Mouse (Mus musculus) spleen, postnatal 36 days (tissue): Measurements from ENCODE around the gene Alyref.
"Not testable (repeated sequence)": the region's sequence is repeated elsewhere in the genome, so short reads cannot be mapped to it uniquely, and the experiment has no call there.

ENCODE experiments used
- DNase-seq, 2 experiments: peaks; one replicate each; pipeline ENCODE4 v3.0.0; 2022; ENCODE audit warnings: low spot score in 2 of 2, mixed read lengths in 1 of 2

Gene Alyref

DNA sequence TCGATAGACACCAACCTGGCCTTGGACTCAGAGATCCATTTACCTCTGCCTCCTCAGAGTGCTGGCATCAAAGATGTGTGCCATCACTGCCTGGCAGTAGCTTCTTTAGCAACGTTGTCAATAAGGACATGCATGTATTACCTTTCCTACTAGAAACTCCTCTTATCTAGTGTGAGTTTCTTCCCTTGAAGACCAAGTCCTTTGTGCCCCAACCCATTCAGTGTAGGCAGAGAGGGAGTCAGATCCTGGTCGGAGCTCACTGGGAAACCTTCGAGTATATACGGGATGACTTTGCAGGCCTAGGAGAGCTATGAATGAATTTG lies 23.9 kb downstream of the Alyref start:
- no peak for DNase-seq

DNA sequence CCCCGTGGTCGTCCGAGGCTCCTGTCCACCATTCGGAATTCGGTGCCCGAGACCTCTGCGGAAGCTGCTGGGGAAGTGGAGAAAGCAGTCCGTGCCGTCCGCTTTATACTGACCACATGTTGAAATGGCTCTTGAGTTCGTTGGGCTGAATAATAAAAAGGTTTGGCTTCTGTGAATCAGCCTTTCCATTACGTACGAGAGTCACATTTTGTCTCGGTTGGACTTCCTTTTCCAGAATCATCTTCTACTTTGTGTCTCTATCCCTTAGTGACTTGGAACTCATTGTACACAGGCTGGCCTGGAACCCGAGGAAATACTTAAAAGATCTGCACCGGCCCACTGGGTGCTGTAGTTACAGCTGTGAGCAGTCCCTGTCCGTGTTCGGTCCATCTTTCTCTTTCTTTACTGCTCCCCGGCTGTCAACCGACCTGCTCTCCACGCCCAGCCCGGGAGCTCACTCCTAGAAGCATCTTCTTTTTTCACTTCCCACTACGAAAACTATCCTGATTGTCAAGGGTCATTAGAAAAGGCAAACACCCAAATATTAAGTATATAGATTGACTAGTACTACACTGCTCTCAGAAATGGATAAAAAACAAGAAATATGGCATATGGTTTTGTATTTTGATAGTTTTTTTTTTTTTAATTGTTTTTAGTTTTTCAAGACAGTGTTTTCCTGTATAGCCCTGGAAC lies 24.4 kb downstream of the Alyref start:
- DNase-seq = no peak

DNA sequence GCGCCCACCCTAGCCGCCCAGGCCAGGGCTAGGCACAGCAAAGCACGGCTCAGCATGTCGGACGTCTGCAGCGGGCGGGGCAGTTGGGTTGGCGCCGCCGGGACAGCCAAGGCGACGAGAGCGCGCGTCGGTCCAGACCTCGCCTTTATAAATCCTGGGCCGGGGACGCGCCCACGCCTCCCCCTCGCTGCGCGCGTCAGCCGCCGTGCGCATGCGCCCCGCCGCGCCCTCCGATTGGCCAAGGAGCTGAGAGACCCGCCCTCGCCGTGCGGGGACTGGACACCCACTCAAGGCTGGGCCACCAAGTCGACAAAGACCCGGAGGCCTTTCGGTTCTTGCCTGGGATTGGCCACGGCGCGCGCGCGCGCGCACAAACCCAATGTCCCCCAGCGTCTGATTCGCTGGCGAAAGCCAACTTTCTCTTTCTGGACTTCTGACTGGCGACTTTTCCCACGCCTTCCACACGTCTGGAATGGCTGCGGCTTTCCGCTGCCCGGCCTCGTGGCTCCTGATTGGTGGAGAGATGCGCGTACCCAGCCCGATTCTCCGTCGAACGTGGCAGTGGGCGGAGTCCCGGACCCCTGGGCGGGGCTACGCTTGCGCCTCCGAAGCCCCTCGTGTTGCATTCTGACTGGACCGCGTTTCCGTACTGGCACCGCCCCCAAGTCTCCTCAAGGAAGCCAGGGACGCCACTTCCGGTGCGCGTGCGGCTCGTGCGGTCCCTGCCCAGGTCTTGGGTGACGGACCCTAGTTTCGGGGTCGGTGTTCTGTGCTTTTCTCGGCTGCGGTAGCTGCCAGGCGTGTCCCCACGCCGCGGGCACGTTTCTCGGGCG lies 25.2 kb downstream of the Alyref start, which contains the start of gene P4hb:
Gene P4hb (minus strand): TSS at position 502 of the 833 bp plus-strand sequence.
- peak; percentile 99 for DNase-seq

DNA sequence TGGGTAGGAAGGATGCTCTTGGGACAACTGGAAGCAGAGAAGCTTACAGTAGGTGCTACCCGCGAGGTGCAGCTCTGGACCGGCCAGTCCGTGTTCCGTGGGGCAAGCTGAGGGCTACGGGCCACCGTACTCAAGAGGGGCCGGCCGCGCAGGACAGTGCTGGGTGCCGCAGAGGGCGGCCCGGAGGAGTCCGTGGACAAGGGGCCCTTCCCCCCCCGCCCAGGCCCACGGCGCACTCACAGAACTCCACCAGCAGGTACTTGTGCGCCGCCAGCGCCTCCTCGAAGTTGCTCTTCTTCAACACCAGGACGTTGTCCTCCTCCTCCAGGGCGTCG lies 25.8 kb downstream of the Alyref start:
- peak in 1 of 2 experiments; percentile 14 for DNase-seq

DNA sequence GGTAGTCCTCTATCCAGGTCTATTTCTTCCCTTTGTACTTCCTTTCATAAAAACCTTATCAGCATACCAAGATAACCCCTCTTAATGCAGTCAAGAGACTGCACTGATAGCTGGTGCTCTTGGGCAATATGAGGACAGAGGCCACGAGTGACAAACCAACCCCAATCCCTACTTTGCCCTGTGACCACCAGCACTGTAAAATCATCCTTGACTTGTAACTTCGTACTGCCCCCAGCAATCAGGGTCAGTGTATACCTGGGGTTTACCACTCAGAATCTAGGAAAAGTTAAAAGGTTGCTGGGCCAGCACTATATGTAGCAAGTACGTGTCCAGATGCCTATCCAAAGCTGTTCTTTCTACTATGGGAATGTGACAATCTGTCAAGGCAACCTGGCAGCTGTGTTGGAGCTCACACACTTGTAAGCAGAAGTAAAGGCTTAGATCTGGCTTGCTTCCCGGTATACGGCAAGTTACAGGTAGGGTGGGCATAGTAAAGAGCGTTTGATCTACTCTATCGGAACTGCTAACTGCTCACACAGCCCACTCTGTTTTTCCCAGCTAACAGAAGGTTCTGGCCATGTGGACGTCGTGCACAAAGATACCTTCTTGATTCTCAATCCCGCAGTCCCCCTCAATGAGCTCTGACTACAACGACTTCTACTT lies 26.3 kb downstream of the Alyref start:
- DNase-seq = no peak

DNA sequence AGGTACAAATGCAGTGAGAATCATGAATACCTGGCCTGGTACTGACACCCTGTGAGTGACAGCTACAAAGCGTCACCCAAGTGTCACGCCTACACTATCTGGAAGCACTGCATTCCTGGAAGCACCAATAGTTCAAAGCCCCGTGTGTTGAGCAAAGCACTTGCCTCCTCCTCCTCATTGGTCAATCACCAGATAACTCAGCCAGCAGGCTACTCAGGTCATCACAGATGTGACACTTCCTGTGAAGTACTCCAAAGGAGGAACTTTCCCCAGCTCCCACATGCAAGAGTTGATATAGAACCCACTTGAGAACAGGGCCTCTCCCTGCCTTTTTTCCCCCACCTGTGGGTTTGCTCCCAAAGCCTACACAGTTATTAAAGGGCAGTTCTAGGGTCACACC lies 27.0 kb downstream of the Alyref start:
- DNase-seq = no peak

DNA sequence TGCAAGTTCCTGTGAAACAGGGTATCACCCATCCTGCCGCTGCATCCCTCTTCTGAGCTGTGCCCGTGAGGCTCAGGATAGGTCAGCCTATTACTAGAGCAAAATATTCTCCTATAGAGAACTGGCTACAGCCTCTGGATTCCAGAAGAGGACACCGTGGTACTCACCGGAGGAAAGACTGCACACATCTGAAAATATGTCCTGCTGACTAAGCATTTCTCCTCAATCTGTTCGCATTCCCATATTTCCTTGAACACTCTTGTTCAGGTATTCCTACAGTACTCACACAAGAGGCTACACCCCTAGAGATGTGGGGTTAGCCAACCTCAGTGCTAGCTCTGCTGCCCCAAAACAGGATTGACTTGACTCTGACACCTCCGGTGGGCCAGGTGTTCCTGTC lies 29.8 kb downstream of the Alyref start:
- no peak for DNase-seq

DNA sequence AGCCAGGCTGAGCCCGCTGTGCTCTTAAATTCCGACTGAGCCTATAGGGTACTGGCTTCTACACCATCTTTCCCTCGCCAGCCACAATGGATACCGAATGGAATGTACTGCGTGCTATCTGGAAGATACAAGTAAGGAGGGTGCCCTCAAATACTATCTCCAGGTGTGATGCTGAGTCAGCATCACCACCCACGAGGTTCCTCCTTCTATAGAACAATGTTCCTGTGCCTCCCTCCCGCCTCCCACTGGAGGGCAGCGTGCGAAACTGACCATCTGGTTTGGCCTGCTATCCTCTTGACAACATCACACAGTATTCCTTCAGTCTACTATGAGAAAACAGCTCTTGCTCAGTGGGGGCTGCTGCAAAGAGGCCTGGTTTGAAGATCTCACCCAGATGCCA lies 33.1 kb downstream of the Alyref start:
- DNase-seq = no peak

DNA sequence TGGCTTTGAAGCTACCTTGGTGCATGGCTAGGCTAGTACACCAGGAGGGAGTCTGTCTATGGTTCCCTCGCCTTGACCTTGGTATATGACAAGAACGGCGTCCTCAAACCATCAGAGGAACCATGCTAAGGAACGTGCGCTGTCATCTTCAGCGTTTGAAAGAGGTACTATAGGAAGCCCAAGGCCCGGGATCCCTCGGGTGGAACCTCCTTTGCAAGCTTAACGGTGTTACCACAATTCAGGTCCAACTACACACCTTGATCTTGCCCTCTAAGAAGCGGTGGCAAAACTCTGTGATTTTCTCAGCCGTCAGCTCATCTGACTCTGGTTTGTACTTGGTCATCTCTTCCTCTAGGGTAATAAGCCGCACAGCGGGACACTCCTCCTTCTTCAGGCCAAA lies 35.2 kb downstream of the Alyref start:
- DNase-seq = no peak

DNA sequence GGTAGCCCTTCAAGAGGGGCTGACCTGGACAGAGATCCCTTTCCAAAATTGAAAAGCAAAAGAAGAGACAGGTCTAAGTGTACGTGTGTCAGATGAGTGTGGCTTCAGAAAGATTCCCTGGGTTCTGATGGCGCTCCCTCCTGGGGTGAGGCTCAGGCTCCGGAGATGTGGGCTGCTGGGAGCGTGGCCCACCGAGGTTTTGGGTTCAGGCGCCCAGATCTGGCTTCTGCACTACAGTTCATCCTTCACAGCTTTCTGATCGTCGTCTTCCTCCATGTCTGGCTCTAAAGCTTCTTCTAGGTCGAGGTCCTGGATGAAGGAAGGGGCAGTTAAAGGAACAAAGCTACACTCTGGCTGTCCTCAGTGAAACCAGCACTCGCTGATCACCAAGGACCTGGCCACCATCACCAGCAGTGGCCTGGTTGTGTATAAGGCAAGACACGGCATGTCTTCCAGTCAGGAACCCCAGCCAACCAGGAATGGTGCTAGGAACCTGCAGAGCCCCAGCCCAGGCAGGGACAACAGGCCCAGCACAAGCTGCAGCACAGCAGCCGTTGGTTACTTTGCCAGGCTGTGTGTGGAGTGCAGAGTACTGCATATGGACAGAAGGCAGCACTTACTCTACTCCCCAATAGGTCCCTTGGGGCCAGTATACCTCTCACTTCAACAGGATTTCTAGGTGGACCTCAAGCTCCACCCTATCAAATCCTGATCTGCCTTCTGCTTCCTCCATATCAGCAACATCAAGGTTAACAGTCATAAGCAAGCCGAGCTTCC lies 37.0 kb downstream of the Alyref start:
- DNase-seq = no peak

DNA sequence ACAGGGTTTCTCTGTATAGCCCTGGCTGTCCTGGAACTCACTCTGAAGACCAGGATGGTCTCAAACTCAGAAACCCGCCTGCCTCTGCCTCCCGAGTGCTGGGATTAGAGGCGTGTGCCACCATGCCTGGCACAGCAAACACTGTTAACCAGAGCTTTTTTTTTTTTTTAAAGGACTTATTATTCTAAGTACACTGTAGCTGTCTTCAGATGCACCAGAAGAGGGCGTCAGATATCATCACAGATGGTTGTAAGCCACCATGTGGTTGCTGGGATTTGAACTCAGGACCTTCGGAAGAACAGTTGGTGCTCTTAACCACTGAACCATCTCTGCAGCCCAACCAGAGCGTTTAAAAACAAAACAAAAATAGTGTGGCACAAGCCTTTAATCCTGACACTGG lies 39.3 kb downstream of the Alyref start:
- DNase-seq = not testable (repeated sequence)

DNA sequence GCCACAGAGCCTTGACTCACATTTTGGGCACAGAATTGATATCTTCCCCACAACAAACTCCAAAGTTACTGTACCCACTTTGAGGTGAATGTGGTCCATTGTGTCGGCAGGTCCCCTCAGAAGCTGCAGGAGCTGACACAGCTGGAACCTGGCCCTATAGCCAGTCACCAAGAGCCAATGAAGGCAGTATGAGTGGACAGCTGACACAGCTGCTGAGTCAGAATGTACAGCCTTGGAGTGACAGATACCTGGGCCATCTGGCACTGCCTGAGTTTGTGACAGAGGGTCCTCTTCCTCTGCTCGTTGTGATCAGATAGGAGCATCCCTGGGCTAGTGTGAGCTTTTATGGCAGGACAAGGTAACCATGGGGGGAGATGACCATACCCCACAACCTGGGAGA lies 42.9 kb downstream of the Alyref start:
- DNase-seq = no peak

DNA sequence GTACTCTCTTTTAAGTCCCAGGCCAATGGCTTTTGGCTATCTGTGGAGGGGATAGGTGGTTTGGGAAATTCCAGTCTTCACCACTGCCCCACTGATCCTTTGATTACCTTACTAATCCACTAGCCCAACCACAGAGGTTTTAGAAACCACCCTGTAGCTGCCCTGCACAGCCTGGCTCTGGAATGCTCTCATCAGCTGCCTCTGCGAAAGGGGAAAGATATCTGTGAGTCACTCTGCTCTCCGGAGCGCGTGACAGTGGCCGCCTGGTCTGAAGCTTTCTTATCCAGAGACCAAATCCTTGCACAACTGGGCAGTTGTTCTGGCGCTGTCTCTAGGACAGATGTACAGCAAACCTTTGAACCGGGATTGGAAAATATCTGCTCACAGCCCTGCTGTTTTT lies 43.3 kb downstream of the Alyref start:
- no peak for DNase-seq

DNA sequence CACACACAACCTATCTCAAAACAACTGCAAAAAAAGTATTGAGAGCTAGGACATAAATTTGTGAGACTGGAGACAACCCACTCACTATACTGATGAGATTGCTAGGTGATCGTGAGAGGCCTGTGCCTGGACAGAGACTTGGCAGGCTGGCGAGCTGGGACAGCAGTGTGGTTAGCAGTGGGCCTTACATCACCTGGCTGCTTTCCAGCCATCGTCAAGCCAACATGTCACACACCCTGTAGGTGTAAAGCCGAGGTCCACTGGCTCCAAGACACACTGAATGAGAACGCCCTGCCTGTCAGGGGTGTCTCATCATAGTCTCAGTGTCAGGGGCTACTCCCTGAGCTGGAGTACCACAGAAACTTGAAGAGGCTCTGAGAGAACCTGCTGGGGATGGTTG lies 45.4 kb downstream of the Alyref start:
- no peak for DNase-seq

DNA sequence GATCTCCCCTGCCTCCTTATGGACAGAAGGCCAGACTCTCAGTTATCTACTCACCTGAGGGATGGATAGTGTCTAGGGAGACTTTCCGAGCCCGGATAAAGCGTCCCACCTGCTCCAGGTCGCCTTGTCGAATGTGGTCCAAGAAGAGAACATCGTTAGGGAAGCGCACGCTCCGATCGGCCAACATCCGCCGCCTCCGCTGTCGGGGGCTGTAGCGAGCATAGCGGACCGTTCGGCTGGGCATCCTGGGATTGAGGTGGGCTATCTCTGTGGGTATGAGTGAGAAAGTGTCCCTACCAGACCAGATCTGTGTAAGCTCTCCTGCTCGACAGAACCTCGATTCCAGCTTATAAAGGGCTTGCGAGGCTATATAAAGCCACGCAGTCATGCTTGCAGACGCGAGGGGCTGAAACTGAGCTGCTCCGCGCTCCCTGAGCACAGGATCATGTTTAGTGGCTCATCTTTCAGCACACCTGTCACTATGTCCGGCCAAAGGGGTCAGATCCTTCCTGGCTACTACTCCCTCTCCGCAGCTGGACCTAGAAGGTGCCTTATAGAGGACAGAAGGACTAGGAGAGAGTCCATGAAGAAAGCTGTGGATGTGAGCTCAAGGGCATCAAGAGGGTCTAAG lies 47.2 kb downstream of the Alyref start, which contains the start of gene Ppp1r27:
Gene Ppp1r27 (minus strand): TSS at position 323 of the 631 bp plus-strand sequence.
- DNase-seq = no peak

DNA sequence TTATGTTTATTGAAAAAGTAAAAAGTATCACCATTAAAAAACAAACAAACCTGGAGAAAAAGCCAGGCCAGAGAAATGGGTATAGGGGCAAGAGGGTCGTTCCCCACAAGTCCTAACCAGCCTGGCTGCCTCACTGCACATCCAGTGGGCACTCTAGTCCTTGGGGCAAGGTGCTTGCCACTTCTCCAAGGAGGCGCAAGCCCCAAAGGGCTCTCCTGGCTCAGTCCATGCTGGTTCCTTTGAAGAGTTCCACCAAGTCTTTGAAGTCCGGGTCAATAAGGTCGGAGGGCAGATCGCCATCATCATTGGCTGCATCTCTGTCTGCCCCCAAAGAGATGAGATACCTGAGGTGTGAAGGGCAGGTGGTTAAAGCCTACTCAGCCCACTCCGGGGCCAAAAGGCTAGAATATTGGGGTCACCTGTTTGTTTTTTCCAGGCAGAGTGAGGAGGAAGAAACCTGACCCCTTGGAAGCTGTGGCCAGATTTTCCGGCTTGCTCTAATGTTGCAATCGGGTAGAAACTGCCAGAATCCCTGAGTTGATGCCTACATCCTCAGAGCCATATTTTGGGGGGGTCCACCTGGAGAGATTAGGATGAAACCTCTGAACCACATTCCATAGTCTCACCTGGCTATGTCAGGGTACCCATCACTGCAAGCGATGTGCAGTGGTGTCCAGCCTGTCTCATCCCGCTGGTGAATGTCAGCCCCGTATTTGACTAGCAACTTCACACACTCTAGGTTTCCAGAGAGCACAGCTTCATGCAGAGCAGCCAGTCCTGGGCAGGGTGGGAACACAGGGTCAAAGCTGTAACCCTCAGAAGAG lies 48.0 kb downstream of the Alyref start:
- DNase-seq = no peak

DNA sequence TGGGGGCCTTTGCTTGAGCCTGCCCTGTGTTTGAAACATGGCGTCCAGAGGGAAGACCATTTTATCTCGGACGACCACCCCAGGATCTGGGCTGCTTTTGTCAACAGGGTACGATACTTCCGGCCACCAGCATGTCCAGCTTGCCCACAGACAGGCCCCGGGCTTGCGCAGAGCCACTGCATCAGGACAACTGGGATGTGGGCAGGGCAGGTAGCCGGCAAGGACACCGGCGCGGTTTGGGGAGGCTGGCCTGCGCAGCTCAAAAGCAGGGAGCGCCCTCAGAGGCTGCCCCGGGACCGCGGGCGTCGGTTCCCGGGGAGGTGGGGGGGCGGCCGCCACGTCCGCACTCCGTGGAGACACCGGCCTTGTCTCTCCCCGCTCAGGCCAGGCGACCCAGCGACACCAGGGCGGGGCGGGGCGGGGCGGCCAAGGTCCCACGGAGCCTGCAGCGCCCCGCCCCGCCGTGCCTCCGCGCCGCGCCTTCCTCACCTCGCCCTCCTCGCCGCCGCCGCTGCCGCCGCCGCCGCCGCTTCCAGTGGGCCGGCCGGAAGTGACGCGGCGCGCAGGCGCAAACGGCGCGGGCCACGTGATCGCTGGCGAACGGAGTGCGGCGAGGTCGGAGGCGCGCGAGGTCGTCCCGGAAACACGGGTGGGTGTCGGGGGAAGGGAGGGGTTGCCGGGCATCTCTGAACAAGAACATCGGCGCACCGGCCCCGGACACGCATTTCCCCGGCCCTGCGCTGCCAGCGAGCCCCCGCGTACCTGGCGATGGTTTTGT lies 48.8 kb downstream of the Alyref start, which contains the start of gene Mcrip1:
Gene Mcrip1 (minus strand): TSS at position 560 of the 778 bp plus-strand sequence.
- peak; percentile 93 for DNase-seq

DNA sequence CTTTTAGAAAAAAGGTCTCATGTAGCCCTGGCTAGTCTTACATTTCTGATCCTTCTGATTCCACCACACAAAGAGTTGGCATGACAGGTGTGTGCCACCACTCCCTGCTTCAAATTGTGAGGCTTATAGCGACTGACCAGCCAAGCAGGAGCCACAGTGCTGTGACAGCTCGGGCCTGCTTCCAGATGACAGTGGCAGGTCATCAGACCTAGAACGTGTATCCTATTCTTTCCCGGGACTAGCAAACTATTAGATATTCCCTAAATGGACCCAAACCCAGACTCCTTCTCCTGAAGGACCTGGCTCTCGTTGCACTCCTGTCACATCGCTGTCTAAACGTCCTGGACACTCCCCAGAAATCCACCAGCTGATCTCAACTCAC lies 49.4 kb downstream of the Alyref start:
- no peak for DNase-seq

DNA sequence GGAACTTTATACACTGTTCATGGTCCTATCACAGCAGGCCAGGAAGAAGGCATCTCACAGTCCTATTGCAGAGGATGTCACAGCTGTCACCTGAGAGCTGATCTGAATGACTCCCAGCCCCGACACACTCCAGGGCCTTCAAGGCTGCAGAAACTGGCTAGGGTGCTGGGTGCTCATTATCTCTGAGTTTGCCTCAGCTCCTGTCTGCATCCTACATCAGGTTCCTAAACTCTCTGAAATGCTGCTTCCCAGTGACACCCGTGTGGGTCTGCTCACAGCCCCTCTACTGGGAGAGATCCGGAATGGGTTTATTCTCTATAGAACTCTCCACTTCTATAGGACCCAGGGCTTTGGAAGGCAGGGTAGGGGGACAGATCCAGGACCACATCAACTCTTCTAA lies 50.0 kb downstream of the Alyref start:
- no peak for DNase-seq

DNA sequence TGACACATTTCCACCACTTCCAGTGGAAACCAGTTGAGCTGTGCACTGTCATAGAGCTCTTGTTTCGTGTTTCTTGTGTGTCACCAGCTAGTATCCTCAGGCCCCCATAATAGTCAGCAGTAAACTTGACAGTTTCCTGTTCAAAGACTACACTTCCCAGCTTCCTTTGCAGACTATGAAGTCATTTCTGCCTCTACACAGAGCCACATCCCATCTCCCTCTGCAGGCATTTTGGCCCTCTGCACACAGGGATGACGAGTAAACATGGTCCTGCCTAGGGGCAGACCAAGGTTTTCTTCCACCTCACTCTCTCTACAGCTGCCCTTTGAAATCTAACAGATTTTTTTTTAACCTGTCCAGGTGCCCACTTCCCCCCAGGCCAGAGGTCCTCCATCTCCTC lies 50.7 kb downstream of the Alyref start:
- no peak for DNase-seq
